Mouse (Mus musculus) adrenal gland, postnatal 10 days (tissue): Measurements from ENCODE around the gene Gm5108. TPM values are rescaled to one million over a fixed set of nuclear protein-coding genes. Genes with fewer than 3 reads are reported as not detected.

Experiments used
- total RNA-seq, 2 experiments: library from RNA; stranded (reverse); gene quantifications; 2 replicates each; pipeline ENCODE4 v1.2.3; 2021

Gm5108 gene
- total RNA-seq, 2 experiments from 2014 or later, result not detected

Other genes starting within 250 kb of the Gm5108 start
- gene Atp8a1, start 94.2 kb upstream of the Gm5108 start, total RNA-seq, result 10 to 100 TPM; 17.5 to 26.6 TPM
- not detected for gene Gm21905, start 4.8 kb downstream of the Gm5108 start, total RNA-seq
- not detected for gene Grxcr1, start 90.2 kb downstream of the Gm5108 start, total RNA-seq